Mouse (Mus musculus): ENCODE data around the gene Lrrc73. TPM values are rescaled to one million over a fixed set of nuclear protein-coding genes. Genes with fewer than 3 reads are reported as not detected.

Gene Lrrc73
- total RNA-seq, 2 experiments from 2014 or later = 0.20 to 0.26 TPM

DNA sequence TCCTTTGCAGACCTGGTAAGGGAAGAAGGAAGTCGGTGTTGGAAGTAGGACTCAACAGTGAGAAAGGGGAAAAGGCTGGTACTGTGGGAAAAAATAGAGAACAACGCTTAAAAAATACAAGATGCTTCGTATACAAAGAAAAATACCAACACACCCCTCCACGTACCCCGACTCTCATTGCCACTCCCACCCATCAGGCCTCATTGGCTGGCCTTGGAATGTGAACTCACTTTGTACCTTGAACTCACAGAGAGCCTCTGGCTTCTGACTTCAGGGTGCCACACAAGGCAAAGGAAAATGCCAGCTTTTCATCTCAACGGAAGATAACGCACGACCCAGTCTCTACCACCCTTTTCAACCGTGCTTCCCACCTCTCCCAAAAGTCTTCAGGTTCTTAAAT, 29.8 kb downstream of the Lrrc73 start:
- intact Hi-C loops (cut with DNase I) = no loop called here
- no peak for DNase-seq (ENCODE audit: low spot score)

DNA sequence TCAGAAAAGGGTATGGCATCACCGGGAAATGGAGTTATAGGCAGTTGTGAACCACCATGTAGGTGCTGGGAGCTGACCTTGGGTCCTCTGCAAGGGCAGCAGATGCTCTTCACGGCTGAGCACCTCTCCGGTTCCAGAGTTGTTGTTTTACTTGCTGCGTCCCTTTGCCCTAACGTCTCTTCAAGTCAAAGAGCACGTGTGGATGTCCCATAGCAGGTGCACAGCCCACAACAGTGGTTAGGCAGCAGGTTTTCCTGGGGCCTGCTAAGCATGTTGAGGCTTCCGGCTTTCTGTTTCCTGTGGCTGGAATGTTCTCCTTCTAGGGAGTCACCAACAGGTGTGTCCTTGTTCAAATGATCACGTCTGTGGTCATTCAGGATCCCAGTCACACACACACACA, 30.6 kb downstream of the Lrrc73 start:
- DNase-seq (ENCODE audit: low spot score) = no peak
- intact Hi-C loops (cut with DNase I) = no loop called here

DNA sequence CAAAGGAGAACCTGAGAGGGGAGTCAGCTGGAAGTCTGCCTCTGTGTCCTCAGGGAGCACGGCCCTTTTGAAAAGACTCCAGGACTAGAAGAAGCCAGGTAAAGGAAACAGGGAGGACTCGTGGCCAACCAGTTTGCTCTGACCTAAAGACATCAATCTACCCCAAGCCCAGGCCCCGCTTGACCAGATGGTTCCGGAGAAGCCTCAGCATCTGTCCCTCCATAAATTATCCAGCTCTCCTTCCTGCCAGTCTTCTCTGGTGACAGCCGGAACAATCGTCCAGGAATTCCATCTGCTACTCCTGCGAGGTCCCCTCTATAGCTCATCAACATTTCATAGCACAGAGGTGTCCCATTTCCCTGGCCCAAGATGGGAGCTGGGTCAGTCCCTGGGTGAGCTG, 31.3 kb downstream of the Lrrc73 start:
- no peak for DNase-seq (ENCODE audit: low spot score)
- intact Hi-C loops (cut with DNase I) = no loop called here

DNA sequence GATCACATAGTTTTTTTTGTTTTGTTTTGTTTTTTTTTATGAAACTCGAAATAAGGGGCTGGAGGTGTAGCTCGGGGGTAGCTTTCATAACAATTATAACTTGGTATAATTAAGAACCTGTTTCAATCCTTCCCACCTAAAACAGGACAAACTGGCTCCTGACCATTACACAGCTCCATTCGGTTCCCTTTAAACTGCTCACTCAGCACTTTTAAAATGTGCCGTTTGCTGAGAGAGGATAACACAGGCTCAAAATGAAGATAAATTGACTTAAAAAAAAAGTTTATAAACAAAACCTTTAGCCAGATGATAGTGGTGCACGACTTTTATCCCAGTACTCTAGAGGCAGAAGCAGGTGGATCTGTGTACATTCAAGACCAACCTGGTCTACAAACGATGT, 32.1 kb downstream of the Lrrc73 start:
- DNase-seq (ENCODE audit: low spot score) = no peak
- intact Hi-C loops (cut with DNase I) = no loop called here

DNA sequence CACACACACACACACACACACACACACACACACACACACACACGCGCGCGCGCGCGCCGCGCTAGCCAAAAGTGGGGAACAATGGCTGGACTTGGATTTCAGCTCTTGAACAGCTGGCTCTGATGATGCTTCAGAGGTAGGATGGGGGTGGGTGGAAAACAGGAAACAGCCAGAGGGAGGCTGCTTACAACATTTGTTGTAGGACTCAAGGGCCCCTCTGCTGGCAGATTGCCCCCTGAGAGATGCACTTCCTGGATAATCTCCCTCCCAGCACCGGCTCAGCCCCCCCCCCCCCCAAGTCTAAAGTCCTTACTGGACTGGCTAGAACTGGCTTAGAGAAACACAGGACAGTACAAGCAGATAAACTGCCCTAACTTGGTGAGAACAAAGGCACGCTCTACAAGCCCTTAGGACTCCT, 34.4 kb downstream of the Lrrc73 start:
- intact Hi-C loops (cut with DNase I) = loop anchor here (2.0 kb wide), 1 partner anchor 15 kb away; no protein-coding TSS in a partner anchor
- peak; percentile 53 for DNase-seq (ENCODE audit: low spot score)

DNA sequence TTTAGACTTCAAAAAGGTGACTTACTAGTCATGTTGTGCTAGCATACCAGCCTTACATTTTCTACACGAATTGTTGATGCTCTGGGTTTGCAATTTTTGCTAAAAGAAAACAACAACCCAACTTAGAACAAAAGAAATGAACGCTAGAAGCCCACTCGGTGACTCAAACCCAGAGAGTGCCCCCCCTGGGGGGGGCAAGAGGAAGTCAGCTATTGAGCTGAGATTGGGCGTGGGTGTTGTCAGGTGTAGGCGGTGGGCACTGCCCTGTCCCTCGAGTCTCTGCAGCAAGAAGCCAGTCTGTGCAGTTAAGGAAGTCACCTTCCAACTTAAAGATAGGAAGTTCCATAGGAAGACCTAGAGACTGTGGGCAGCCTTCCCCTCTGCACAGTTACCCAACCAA, 43.3 kb downstream of the Lrrc73 start:
- no peak for DNase-seq (ENCODE audit: low spot score)
- intact Hi-C loops (cut with DNase I) = loop anchor here (5.0 kb wide), 1 partner anchor 564 kb away; the partner anchor contains the start of gene 1600014C23Rik

DNA sequence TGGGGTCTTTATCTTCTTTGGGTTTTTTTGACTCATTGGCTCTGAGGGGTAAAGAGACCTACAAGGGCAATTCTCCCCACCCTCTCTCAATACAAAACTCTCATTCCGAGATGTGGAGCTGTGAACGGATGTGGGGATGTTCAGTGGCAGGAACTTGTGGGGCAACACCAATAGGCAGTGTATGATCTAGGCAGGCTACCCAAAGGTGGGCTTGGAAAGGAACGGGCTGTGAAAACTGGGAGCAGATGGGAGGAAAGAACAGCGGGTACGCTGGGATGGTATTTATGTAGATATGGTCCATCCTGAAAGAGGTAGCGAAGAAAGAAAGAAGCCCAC, 43.7 kb downstream of the Lrrc73 start:
- no peak for DNase-seq (ENCODE audit: low spot score)
- intact Hi-C loops (cut with DNase I) = loop anchor here (5.0 kb wide), 1 partner anchor 565 kb away; the partner anchor contains the start of gene 1600014C23Rik

DNA sequence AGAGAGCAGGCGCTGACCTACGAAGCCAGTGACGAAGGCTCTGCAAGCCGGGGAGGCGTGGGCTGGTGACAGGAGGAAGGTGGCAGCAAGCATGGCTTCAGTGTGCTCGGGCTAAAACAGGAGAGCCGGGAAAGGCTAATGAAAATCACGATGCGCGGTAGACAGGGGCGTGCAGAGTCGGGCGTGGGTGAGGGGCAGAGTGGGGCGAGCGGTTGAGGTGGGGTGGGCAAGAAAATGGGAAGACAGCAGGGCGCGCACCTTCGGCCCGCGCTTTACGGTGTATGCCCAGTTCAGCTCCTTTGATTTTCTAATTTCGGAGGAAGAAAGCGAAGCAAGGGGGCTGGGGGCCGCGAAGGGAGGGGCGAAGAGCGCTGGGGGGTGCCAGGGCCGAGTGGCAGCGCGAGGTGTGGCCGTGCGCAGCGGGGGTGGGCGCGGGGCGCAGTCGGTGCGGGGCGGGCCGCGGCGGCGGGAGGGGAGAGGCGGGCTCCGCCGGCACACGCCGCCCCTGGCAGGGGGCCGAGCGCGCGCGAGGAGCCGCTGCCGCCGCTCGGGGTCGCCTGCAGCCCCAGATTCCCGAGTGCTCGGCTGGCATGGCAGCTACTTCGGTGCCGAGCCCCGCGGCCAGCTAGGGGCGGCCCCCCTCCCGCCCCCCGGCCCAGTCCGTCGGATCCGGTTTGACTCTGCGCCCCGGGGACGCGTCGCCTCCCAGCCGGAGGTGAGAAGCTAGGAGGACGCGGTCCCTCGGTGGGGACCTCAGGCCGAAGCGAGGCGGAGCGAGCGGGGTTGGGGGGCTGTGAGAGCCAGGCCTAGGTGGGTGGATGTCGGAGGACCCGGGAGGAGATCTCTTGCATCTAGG, 44.3 kb downstream of the Lrrc73 start, which contains the start of gene Dlk2:
TSS of gene Dlk2 (plus strand) at position 58 of the 856 bp plus-strand sequence.
- no peak for DNase-seq (ENCODE audit: low spot score)
- intact Hi-C loops (cut with DNase I) = loop anchor here (1.0 to 5.0 kb wide), 2 partner anchors 31 to 565 kb away; partner anchors contain the start of gene 1600014C23Rik

DNA sequence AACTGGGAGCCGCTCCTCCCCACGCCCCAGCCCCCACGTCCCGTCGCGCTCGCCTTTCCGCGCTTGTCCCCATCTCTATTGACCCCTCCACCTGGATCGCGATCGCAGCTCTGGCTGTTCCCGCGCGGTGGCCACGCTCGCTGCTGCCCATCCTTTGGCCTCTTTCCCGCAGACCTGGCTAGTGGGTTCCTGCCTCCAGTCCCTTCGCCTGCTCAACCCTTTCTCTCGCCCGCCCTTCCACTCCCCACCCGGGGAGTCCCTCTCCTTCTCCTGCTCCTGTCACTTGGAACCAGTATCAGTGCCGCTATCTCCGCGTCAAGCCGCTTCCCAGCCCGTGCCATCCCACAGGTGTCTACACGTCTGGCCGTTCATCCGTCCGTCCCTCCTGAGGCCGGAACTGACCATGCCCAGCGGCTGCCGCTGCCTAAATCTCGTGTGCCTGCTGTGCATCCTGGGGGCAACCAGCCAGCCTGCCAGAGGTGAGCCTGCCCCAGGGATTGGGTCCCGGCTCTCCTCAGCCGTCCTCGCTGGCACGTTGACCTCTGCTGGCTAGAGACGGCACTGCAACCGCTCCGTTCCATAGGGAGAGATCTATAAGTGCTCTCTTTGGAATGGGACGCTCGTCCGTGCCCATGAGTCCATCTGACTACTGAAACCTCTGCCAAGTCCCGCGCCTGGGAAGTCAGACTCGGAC, 45.0 kb downstream of the Lrrc73 start:
- peak; percentile 48 for DNase-seq (ENCODE audit: low spot score)
- intact Hi-C loops (cut with DNase I) = loop anchor here (1.0 to 5.0 kb wide), 2 partner anchors 32 to 566 kb away; partner anchors contain the start of gene 1600014C23Rik

DNA sequence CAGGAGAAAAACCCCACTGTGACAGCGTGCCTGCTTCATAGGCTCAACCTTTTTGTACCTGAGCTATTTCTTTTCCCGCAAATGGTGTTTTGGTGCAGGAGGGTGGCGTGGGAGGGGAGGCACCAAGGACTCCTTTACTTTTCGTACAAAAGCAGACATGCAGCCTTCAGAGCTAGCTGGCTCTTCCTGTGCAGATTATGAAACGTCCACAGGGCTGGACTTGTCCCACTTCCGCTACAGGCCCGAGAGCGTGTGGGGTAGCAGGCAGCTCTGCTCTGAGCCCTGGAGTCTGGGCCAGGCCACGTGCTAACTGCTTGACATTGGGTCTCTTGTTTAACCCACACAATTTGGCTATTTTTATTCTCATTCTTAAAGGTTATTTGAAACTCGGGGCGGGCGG, 48.6 kb downstream of the Lrrc73 start:
- DNase-seq (ENCODE audit: low spot score) = no peak
- intact Hi-C loops (cut with DNase I) = no loop called here

DNA sequence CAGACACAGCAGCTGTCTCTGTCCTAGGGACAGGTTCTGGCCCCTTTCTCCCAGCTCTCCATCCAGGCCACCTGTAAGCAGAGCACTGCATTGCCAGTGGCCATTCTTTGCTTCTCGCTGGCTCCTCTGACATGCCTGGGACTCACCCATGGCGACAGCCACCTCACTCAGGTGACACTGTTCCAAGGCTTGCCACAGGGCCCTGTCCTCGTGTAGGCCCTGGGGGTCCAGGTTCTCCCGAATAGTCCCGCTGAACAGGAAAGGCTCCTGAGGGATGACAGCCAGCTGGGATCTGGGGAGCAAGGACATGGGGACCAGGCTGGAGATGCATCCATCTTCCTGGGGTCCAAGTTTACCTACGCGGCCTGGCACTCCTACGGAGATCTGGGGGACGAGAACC, 50.9 kb downstream of the Lrrc73 start:
- intact Hi-C loops (cut with DNase I) = no loop called here

More for the DNA sequence above, 50.9 kb downstream of the Lrrc73 start:
- no peak for DNase-seq (ENCODE audit: low spot score)

Small RNAs within 50 kb of the gene (microRNA-seq; reads per million reads assigned to microRNA genes)
- not detected for gene Mir693

Other genes with a start within 250 kb of the Lrrc73 start
- gene Vegfa, start 221.2 kb upstream of the Lrrc73 start, total RNA-seq (2021) = 100 to 1,000 TPM; 257 to 275 TPM
- gene Mrps18a, start 142.5 kb upstream of the Lrrc73 start, total RNA-seq (2021) = 100 to 1,000 TPM; 121 to 134 TPM
- gene Rsph9, start 109.3 kb upstream of the Lrrc73 start, total RNA-seq (2021) = 1 to 10 TPM; 1.1 to 1.2 TPM
- gene Mad2l1bp, start 100.0 kb upstream of the Lrrc73 start, total RNA-seq (2021) = 10 to 100 TPM; 17.2 to 22.4 TPM
- 10 to 100 TPM; 67.5 to 70.6 TPM for gene Gtpbp2, start 92.5 kb upstream of the Lrrc73 start, total RNA-seq (2021)
- 1 to 10 TPM; 8.6 to 9.4 TPM for gene Polh, start 50.9 kb upstream of the Lrrc73 start, total RNA-seq (2021)
- 10 to 100 TPM; 19.6 to 21.3 TPM for gene Xpo5, start 50.7 kb upstream of the Lrrc73 start, total RNA-seq (2021)
- 10 to 100 TPM; 20.9 to 26.1 TPM for gene Polr1c, start 5.5 kb upstream of the Lrrc73 start, total RNA-seq (2021)
- 10 to 100 TPM; 81.8 to 82.6 TPM for gene Yipf3, start 5.5 kb upstream of the Lrrc73 start, total RNA-seq (2021)
- 10 to 100 TPM; 37.1 to 40.5 TPM for gene Tjap1, start 29.5 kb downstream of the Lrrc73 start, total RNA-seq (2021)
- under 1 TPM; 0.39 to 0.49 TPM for gene Dlk2, start 43.9 kb downstream of the Lrrc73 start, total RNA-seq (2021)
- gene Abcc10, start 74.8 kb downstream of the Lrrc73 start, total RNA-seq (2021) = 1 to 10 TPM; 4.2 to 4.6 TPM
- 10 to 100 TPM; 16.5 to 18.8 TPM for gene Zfp318, start 130.2 kb downstream of the Lrrc73 start, total RNA-seq (2021)
- gene Crip3, start 175.4 kb downstream of the Lrrc73 start, total RNA-seq (2021) = under 1 TPM in 1 of 2 experiments, not detected in 1; 0.62 TPM
- gene Slc22a7, start 184.9 kb downstream of the Lrrc73 start, total RNA-seq (2021) = not detected
- under 1 TPM; 0.20 to 0.34 TPM for gene Ttbk1, start 234.1 kb downstream of the Lrrc73 start, total RNA-seq (2021)
- 1 to 10 TPM; 1.1 to 2.4 TPM for gene Dnph1, start 243.2 kb downstream of the Lrrc73 start, total RNA-seq (2021)

All from heart, postnatal 25 days (tissue).